Mouse (Mus musculus): ENCODE data around the gene Slc6a11.

DNA sequence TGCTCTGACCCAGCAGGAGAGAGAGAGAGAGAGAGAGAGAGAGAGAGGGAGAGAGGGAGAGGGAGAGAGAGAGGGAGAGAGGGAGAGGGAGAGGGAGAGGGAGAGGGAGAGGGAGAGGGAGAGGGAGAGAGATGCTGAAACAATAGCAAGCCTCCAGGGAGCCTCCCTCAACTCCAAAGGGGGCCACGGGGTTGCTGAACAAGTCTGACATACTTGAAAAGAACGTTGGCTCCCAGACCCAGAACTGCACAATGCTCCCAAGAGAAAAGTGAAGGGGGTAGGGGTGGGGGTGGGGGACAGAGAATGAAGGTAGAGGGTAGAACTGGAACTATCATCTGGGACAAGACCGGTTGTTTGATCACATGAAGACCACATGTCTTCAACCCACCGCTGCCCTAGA is 136.9 kb downstream of the Slc6a11 start:
- TF ChIP-seq POLR2A (IDR thresholded peaks at IDR 0.05; ENCODE audit: control insufficient read depth, low read depth, low read length) (no peak), CTCF (IDR thresholded peaks at IDR 0.05; ENCODE audit: control insufficient read depth, insufficient read depth, insufficient replicate concordance, low read depth, low read length) (no peak)
